Mouse (Mus musculus): Measurements from ENCODE around the gene Tnfaip8l3.

Tnfaip8l3 gene

DNA sequence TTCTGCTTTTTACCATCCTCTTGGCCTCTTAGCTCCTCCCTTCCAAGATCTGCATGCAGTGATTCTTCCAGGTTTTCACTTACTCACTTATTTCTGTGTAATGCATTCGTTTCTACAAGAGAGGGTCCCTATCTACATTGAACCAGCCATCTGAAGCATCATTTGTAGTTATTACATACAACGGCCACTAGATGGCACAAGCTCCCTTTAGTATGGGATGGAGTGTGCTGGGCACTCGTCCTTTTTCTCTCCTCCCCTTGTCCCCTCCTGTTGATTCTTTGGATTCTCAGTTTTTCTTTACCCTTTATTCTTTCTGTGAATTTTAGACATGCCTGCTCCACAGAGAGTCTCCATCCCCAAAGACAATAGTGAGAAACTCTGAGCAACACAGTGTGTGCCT is 77.3 kb downstream of the Tnfaip8l3 start:
- peak; percentile 67 for DNase-seq (ENCODE audit: low read depth, low spot score)

DNA sequence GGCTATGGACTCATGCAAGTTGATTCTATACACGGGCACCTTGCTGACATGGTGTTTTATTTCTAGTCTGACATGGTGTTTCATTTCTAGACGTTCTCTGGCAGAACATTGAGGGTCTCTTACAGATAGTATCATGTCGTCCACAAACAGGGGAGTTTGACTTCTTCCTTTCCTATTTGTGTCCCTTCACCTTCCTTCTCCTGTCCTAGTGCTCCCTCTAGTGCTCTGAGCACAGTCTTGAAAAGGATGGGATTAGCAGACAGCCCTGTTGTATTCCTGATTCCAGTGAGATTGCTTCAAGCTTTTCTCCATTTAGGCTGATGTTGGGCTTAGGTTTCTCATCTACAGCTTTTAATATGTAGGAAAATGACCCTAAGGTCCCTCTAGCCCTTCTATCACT is 81.2 kb downstream of the Tnfaip8l3 start:
- peak; percentile 54 for DNase-seq (ENCODE audit: low read depth, low spot score)

DNA sequence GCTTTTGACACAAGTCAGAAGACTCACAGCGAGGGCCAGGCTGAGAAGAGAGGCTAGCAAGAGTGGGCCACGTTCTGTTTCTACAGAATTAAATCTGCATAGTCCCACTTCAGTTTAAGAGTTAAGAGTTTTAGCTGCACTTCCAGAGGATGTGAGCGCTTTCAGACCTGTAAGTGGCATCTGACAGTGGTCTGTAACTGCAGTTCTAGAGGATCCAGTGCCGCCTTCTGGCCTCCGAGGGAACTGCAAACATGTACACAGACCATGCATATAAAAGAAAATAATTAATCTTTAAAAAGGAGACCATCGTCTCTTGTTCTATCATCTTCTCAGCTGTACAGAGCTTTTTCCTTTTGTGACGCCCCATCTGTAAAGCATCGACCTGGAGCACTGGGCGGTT is 83.3 kb downstream of the Tnfaip8l3 start:
- peak; percentile 48 for DNase-seq (ENCODE audit: low read depth, low spot score)

DNA sequence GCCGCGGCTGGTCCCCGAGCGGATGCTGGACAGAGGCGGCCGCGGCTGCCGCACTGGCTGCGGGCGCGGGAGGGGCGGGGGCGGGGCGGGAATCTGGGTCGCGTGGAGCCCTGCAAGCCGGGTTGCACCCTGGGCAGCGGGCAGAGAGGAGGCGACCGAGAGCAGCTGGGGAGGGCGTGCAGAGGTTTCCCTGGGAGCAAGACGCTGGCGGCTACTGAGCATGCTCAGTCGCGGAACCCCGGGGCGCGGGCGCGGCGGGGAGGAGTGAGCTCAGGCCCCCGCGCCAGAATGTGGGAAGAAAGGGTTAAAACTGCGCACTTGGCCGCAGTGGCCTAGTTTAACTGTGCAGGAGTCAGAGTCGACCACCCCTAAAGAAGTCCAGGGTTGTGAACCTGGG is 93.1 kb downstream of the Tnfaip8l3 start, which contains the start of gene Elmod1:
Elmod1 (minus strand) TSS at position 180 of the 397 bp plus-strand sequence.
- no peak for DNase-seq (ENCODE audit: low read depth, low spot score)

DNA sequence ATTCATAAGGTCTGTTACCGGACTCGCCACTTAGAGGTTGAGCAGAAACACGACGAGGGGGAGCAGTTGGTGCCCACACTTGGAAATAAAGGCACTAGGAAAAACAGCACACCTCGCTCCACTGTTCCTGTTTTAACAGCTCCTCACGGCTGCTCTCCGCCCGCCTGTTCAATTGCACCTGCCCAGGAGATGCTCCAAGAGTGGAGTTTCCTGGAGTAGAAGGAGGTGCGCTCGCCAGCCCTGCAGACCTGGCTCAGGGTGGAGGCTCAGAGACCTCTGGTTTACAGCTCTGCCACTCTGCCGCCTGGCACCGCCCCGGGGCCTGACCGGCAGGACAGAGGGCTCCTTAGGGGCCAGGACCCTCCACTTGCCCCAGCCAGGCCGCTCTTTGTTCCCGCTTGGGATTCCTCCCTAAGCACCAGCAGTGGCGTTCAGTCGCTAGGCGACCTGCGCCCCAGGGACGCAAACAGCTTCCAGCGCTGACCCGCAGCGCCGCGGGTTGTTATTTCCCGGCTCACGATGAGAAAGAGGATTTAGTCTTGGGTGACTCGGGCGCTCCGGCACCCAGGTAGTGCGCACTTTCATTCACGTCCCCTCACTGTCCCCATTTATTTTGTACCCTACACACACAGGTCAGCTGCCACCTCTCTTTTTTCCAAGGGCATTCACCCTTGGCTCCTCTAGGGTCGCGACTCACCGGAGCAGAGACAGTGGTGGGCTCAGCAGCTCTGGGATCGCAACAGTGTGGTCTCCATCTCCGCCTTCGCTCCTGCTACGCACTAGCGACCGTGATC is 93.7 kb downstream of the Tnfaip8l3 start:
- DNase-seq (ENCODE audit: low read depth, low spot score): no peak

DNA sequence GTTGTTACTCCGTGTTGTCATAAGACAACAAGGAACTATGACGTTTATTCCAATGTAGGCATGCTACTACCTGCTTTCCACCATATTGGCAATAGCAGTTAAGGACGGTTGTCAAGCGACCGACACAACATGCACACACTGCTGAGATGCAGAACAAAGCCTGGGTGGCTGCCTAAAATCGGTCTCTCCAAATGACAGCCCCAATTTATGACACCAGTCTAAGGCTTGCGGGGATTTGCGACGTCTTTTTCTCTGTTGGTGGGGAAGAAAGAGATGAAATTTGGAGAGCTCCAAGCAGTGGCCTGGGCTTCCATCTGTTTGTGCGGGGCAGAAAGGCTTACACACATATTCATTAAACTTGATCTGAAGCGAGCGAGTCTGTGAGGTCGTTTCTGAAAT is 94.3 kb downstream of the Tnfaip8l3 start:
- no peak for DNase-seq (ENCODE audit: low read depth, low spot score)

All from 3T3-L1 (cell line).